Mouse (Mus musculus) gonadal fat pad, adult 2 months (tissue): ENCODE measurements around the gene Casd1. TPM values are rescaled to one million over a fixed set of nuclear protein-coding genes. Genes with fewer than 3 reads are reported as not detected.

Experiments used
- polyA plus RNA-seq: library from polyadenylated mRNA; depleted of rRNA; stranded (reverse); fragments of >200 nt; gene quantifications from 2 replicates; pipeline ENCODE4 v1.2.3, GENCODE M21; 2012; rRNA removed

Gene Casd1
- polyA plus RNA-seq, 1 experiment: 15.0 TPM

Other genes starting within 250 kb of the Casd1 start
- gene Col1a2, start 96.0 kb upstream of the Casd1 start, polyA plus RNA-seq: 211 and 280 TPM in 2 replicates
- 25.7 and 30.3 TPM in 2 replicates for gene Sgce, start 146.4 kb downstream of the Casd1 start, polyA plus RNA-seq
- gene Peg10, start 146.5 kb downstream of the Casd1 start, polyA plus RNA-seq: 1.1 and 4.6 TPM in 2 replicates